Mouse (Mus musculus): ENCODE measurements at regions not wholly inside any gene's neighbourhood (a gene's known extent, or its start where the extent isn't known, plus 50 kb on each side); places are given as distances from the start of the nearest gene placed in this dataset.

DNA sequence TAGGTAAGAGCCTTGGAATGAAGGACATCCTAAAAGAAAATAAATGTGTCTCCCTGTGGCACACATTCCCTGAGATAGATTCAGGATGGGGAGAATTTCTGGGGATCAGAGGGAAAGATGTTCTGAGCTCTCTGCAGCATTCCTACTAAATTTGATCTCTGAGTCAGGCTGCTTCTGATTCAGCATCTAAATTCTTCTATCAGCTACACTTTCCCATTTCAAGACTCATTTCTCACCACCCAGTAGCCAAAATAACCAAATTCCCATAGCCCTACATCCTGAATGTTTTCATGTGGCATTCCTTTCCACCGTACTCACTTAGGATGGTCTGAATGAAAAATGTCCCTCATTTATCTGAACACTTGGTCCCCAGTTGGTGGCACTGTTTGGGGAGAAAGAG is 223.2 kb upstream of the Actbl2 start:
- Histone ChIP-seq H3K36me3 (replicated peaks) (no peaks in the 10 kb centered on the region), H3K27me3 (ENCODE audit: insufficient read depth, low read length) (no peaks in the 10 kb centered on the region), H3K9me3 (replicated peaks) (no peaks in the 10 kb centered on the region), H3K4me3 (ENCODE audit: low read depth, low read length) (no peak overlapping the region), H3K4me1 (ENCODE audit: insufficient read depth, low read depth, low read length) (no peaks in the 10 kb centered on the region)
- no peak for DNase-seq (ENCODE audit: low spot score)
- TF ChIP-seq POLR2AphosphoS5 (IDR thresholded peaks at IDR 0.05; ENCODE audit: insufficient replicate concordance, low read depth, low read length) = no peak
- TF ChIP-seq CTCF (IDR thresholded peaks at IDR 0.05; ENCODE audit: low read depth, low read length) = no peak
- TF ChIP-seq GATA1 (IDR thresholded peaks at IDR 0.05; ENCODE audit: borderline replicate concordance, low read length) = no peak
- no peak for TF ChIP-seq TAL1 (conservative IDR thresholded peaks at IDR 0.05; ENCODE audit: low read depth, low read length)
- no peak for ATAC-seq (ENCODE audit: extremely low read depth, insufficient number of reproducible peaks, low FRiP score, poor library complexity, severe bottlenecking)

- H3K4me3 ChIP-seq (ENCODE audit: low read depth, low read length) = no peak overlapping the region
- H3K36me3 ChIP-seq (replicated peaks) = no peaks in the 10 kb centered on the region
- TF ChIP-seq GATA1 (IDR thresholded peaks at IDR 0.05; ENCODE audit: borderline replicate concordance, low read length) = no peak
- no peak for TF ChIP-seq POLR2AphosphoS5 (IDR thresholded peaks at IDR 0.05; ENCODE audit: insufficient replicate concordance, low read depth, low read length)
- TF ChIP-seq CTCF (IDR thresholded peaks at IDR 0.05; ENCODE audit: low read depth, low read length) = no peak
- no peak for TF ChIP-seq GATA2 (IDR thresholded peaks at IDR 0.05; ENCODE audit: borderline replicate concordance, low read depth, low read length)
- TF ChIP-seq TAL1 (conservative IDR thresholded peaks at IDR 0.05; ENCODE audit: low read depth, low read length) = no peak
- ATAC-seq (ENCODE audit: extremely low read depth, insufficient number of reproducible peaks, low FRiP score, poor library complexity, severe bottlenecking) (no peak), DNase-seq (ENCODE audit: low spot score) (no peak)
- no peaks in the 10 kb centered on the region for H3K27me3 ChIP-seq (ENCODE audit: insufficient read depth, low read length)
- H3K9me3 ChIP-seq (replicated peaks) = 0 out of 2 replicates have a peak, but pooled peaks cover 2% of the 10 kb centered on the region
- H3K4me1 ChIP-seq (ENCODE audit: insufficient read depth, low read depth, low read length) = no peaks in the 10 kb centered on the region
These were observed 211.2 kb upstream of the Actbl2 start for GRCm38 (mm10) chr13:111043637-111044036.

GRCm38 (mm10) chr13:111044328-111045002 is 210.3 kb upstream of the Actbl2 start:
- no peak for DNase-seq (ENCODE audit: low spot score)
- no peaks in the 10 kb centered on the region for H3K36me3 ChIP-seq (replicated peaks)
- no peaks in the 10 kb centered on the region for H3K4me1 ChIP-seq (ENCODE audit: insufficient read depth, low read depth, low read length)
- 0 out of 2 replicates have a peak, but pooled peaks cover 2% of the 10 kb centered on the region for H3K9me3 ChIP-seq (replicated peaks)
- no peak for ATAC-seq (ENCODE audit: extremely low read depth, insufficient number of reproducible peaks, low FRiP score, poor library complexity, severe bottlenecking)
- H3K4me3 ChIP-seq (ENCODE audit: low read depth, low read length) = no peak overlapping the region
- no peak for TF ChIP-seq POLR2AphosphoS5 (IDR thresholded peaks at IDR 0.05; ENCODE audit: insufficient replicate concordance, low read depth, low read length)
- no peak for TF ChIP-seq TAL1 (conservative IDR thresholded peaks at IDR 0.05; ENCODE audit: low read depth, low read length)
- no peak for TF ChIP-seq GATA1 (IDR thresholded peaks at IDR 0.05; ENCODE audit: borderline replicate concordance, low read length)
- H3K27me3 ChIP-seq (ENCODE audit: insufficient read depth, low read length) = no peaks in the 10 kb centered on the region

DNA sequence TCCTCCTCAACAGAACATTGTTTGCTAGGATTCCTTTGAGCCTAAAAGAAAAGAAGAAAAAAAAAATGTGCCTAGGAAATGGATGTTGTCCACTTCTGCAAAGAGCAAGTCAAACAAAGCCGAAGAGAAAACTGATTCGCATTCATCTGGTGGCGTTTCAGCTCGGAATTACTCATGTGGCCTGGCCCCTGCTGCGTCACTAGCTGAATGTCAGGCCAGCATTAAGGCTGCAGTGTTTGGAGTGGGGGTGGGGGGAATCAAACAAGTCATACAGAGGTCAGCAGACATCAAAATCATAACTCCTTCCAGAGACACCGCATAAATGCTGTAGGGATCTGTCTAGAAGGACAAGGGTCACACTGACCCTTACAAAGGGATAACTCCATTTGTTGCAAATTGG is 204.7 kb upstream of the Actbl2 start:
- Histone ChIP-seq H3K27me3 (ENCODE audit: insufficient read depth, low read length) (no peaks in the 10 kb centered on the region), H3K9me3 (replicated peaks) (no peaks in the 10 kb centered on the region), H3K36me3 (replicated peaks) (no peaks in the 10 kb centered on the region), H3K4me3 (ENCODE audit: low read depth, low read length) (no peak overlapping the region), H3K4me1 (ENCODE audit: insufficient read depth, low read depth, low read length) (no peaks in the 10 kb centered on the region)
- TF ChIP-seq CTCF (IDR thresholded peaks at IDR 0.05; ENCODE audit: low read depth, low read length) (no peak), TAL1 (conservative IDR thresholded peaks at IDR 0.05; ENCODE audit: low read depth, low read length) (no peak), GATA2 (IDR thresholded peaks at IDR 0.05; ENCODE audit: borderline replicate concordance, low read depth, low read length) (no peak), POLR2AphosphoS5 (IDR thresholded peaks at IDR 0.05; ENCODE audit: insufficient replicate concordance, low read depth, low read length) (no peak), GATA1 (IDR thresholded peaks at IDR 0.05; ENCODE audit: borderline replicate concordance, low read length) (no peak)
- ATAC-seq (ENCODE audit: extremely low read depth, insufficient number of reproducible peaks, low FRiP score, poor library complexity, severe bottlenecking) (no peak), DNase-seq (ENCODE audit: low spot score) (no peak)

GRCm38 (mm10) chr13:111055817-111056216 is 199.0 kb upstream of the Actbl2 start:
- no peak for TF ChIP-seq POLR2AphosphoS5 (IDR thresholded peaks at IDR 0.05; ENCODE audit: insufficient replicate concordance, low read depth, low read length)
- TF ChIP-seq GATA2 (IDR thresholded peaks at IDR 0.05; ENCODE audit: borderline replicate concordance, low read depth, low read length) = no peak
- TF ChIP-seq GATA1 (IDR thresholded peaks at IDR 0.05; ENCODE audit: borderline replicate concordance, low read length) = no peak
- no peak for TF ChIP-seq CTCF (IDR thresholded peaks at IDR 0.05; ENCODE audit: low read depth, low read length)
- TF ChIP-seq TAL1 (conservative IDR thresholded peaks at IDR 0.05; ENCODE audit: low read depth, low read length) = no peak
- no peak for DNase-seq (ENCODE audit: low spot score)
- Histone ChIP-seq H3K36me3 (replicated peaks) (no peaks in the 10 kb centered on the region), H3K4me1 (ENCODE audit: insufficient read depth, low read depth, low read length) (no peaks in the 10 kb centered on the region), H3K4me3 (ENCODE audit: low read depth, low read length) (no peak overlapping the region), H3K9me3 (replicated peaks) (peaks cover 4% of the 10 kb centered on the region; the same call in 1 of the 2 replicates), H3K27me3 (ENCODE audit: insufficient read depth, low read length) (no peaks in the 10 kb centered on the region)
- ATAC-seq (ENCODE audit: extremely low read depth, insufficient number of reproducible peaks, low FRiP score, poor library complexity, severe bottlenecking) = no peak

- Histone ChIP-seq H3K36me3 (replicated peaks) (no peaks in the 10 kb centered on the region), H3K27me3 (ENCODE audit: insufficient read depth, low read length) (no peaks in the 10 kb centered on the region; the same call in 1 of the 2 replicates), H3K9me3 (replicated peaks) (no peaks in the 10 kb centered on the region), H3K4me1 (ENCODE audit: insufficient read depth, low read depth, low read length) (no peaks in the 10 kb centered on the region), H3K4me3 (ENCODE audit: low read depth, low read length) (no peak overlapping the region)
- TF ChIP-seq GATA2 (IDR thresholded peaks at IDR 0.05; ENCODE audit: borderline replicate concordance, low read depth, low read length) = no peak
- no peak for TF ChIP-seq CTCF (IDR thresholded peaks at IDR 0.05; ENCODE audit: low read depth, low read length)
- no peak for TF ChIP-seq TAL1 (conservative IDR thresholded peaks at IDR 0.05; ENCODE audit: low read depth, low read length)
- TF ChIP-seq POLR2AphosphoS5 (IDR thresholded peaks at IDR 0.05; ENCODE audit: insufficient replicate concordance, low read depth, low read length) = no peak
- TF ChIP-seq GATA1 (IDR thresholded peaks at IDR 0.05; ENCODE audit: borderline replicate concordance, low read length) = no peak
- no peak for ATAC-seq (ENCODE audit: extremely low read depth, insufficient number of reproducible peaks, low FRiP score, poor library complexity, severe bottlenecking)
- no peak for DNase-seq (ENCODE audit: low spot score)
These were observed 167.1 kb upstream of the Actbl2 start for GRCm38 (mm10) chr13:111087753-111088152.

All from G1E (cell line).